Mouse (Mus musculus): ENCODE data around the gene Hif3a. TPM values are rescaled to one million over a fixed set of nuclear protein-coding genes. Genes with fewer than 3 reads are reported as not detected.
"Not testable (repeated sequence)": the region's sequence is repeated elsewhere in the genome, so short reads cannot be mapped to it uniquely, and the experiment has no call there.

Gene Hif3a
- polyA plus RNA-seq (2016; fragmentation: Nextera tagmentation; extraction: Ambion mirVana) = 10.8 and 11.3 TPM in 2 replicates

DNA sequence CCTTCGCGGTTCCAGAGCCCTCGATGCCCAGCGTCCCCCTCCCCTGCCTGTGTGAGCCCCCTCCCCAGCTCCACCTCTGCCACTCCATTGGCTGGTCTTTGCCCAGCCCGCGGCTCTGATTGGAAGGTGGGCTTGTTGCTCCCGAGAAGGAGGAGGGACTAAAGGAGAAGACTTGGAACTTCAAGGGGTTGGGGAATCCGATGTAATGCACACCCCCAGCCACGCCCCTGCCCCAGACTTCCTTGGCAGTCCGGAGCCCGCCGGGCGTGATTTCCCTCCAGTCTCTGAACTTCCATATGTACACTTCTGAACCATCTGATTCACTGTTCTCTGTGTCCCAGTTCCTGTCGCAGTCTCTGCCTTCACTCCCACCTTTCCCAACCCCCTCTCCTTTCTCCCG is at the start of gene Hif3a:
Gene Hif3a, minus strand, starts transcription at position 39 of the 400 bp plus-strand sequence.
- under 1% methylated on average over 15 of the region's 15 CpGs for WGBS
- H3K36me3 ChIP-seq = no peaks in the 10 kb centered on the region

DNA sequence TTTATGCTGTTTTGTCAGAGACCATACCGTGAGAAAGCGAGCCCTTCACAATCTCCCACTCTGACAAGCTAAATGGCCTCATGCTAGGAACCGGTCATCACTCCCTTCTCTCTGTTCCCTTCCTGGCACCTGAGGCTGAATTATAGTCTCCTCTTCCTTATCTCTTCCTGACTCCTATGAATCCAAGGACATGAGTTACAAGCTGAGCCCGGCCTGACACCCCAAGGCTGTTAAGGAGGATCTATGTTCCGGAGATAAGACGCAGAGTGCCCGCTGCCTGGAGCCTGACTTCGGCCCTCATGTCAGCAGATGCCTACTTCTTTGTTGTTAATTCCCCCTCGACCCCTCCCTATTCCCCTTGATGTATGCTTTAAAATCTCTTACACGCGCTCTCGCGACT is 39.4 kb upstream of the Hif3a start:
- not testable (repeated sequence) for H3K27me3 ChIP-seq; H3K4me1 ChIP-seq (replicated peaks); H3K4me2 ChIP-seq; H3K27ac ChIP-seq; H3K9me3 ChIP-seq; H3K9ac ChIP-seq (replicated peaks); H3K36me3 ChIP-seq; H3K4me3 ChIP-seq (replicated peaks); ATAC-seq (ENCODE audit: insufficient number of reproducible peaks, insufficient read depth, low FRiP score, low TSS enrichment, low read depth)
- WGBS = 89% methylated on average over 13 of the region's 13 CpGs

More for the DNA sequence above, at the start of gene Hif3a:
- Histone ChIP-seq H3K27me3 (no peaks in the 10 kb centered on the region), H3K9ac (replicated peaks) (peak within 1 kb of the TSS; percentile 69), H3K9me3 (no peaks in the 10 kb centered on the region), H3K4me1 (replicated peaks) (peaks cover 51% of the 10 kb centered on the region), H3K4me3 (replicated peaks) (peak within 1 kb of the TSS; percentile 54), H3K4me2 (peak within 1 kb of the TSS; percentile 78), H3K27ac (peak within 1 kb of the TSS; percentile 37; the same call in 1 of the 2 replicates)
- peak; percentile 83 for ATAC-seq (ENCODE audit: insufficient number of reproducible peaks, insufficient read depth, low FRiP score, low TSS enrichment, low read depth)

DNA sequence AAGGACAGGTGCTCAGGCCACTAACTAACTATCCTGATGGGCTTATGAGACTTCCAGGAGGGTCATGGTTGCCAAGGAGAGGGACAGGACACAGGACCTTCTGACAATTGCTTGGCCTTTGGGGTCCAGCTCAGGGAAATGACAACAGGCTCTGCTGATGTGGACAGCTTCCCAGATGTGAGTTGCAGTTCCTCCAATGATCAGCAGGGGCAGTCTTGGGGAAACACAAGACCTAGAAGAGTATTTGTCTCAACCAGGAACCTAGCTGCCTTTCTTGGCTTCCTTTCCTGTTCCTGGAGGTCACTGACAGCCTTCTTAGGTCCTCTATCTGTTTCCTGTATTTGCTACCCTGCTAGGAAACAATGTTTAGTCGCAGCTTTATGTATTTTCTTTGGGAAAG is 29.1 kb upstream of the Hif3a start:
- 13% methylated on average over 1 of the region's 1 CpGs for WGBS
- no peak overlapping the region for H3K4me2 ChIP-seq
- ATAC-seq (ENCODE audit: insufficient number of reproducible peaks, insufficient read depth, low FRiP score, low TSS enrichment, low read depth) = no peak
- no peaks in the 10 kb centered on the region for H3K36me3 ChIP-seq
- H3K9ac ChIP-seq (replicated peaks) = no peak overlapping the region
- no peaks in the 10 kb centered on the region for H3K27me3 ChIP-seq
- H3K4me3 ChIP-seq (replicated peaks) = no peak overlapping the region
- H3K27ac ChIP-seq = no peak overlapping the region
- H3K9me3 ChIP-seq = no peaks in the 10 kb centered on the region
- no peaks in the 10 kb centered on the region for H3K4me1 ChIP-seq (replicated peaks)

DNA sequence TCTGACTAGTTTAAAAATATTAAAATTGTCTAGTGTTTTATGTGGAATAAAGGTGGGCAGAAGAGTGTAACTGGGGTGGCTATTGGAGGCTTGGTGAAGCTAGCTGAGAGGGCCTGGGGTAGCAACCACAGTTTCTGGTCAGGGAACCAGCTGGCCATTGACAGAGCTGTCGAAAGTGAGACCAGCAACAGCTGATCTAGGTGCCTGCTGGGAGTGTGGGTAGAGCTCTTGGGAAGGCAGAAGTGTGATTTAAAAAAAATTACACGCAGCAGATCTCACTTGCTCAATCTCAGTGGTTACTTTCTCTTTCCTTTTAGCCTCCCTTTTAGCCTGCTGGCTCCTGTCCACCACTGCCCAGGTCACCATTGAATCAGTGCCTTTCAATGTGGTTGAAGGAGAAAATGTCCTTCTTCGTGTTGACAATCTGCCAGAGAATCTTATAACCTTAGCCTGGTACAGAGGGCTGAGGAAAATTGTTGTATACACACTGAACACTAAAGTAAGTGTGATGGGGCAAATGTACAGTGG is 27.9 kb upstream of the Hif3a start:
- no peaks in the 10 kb centered on the region for H3K4me1 ChIP-seq (replicated peaks)
- no peak overlapping the region for H3K27ac ChIP-seq
- no peaks in the 10 kb centered on the region for H3K27me3 ChIP-seq
- H3K9ac ChIP-seq (replicated peaks) = no peak overlapping the region
- no peak for ATAC-seq (ENCODE audit: insufficient number of reproducible peaks, insufficient read depth, low FRiP score, low TSS enrichment, low read depth)
- 66% methylated on average over 3 of the region's 3 CpGs for WGBS
- H3K4me2 ChIP-seq = no peak overlapping the region
- no peak overlapping the region for H3K4me3 ChIP-seq (replicated peaks)
- no peaks in the 10 kb centered on the region for H3K36me3 ChIP-seq
- no peaks in the 10 kb centered on the region for H3K9me3 ChIP-seq

DNA sequence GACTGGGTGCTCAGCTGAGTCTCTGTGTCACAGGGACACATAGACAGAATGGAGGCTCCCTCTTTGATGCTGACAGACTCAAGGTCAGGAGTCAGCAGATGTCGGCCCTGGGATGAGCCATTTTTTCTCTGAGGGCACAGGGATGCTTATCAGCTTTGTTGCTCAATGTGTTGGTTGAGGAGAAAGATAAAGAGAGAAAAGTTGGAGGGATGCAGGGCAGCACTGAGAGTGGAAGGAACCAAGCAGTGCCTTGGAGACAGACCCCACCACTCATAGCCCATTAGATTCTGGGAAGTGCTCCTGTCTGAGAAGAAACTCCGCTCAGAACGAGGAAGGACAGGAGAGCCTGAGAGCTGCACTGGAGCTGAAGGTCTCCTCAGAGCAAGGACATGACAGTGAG is 25.5 kb upstream of the Hif3a start:
- H3K27ac ChIP-seq = no peak overlapping the region
- no peaks in the 10 kb centered on the region for H3K27me3 ChIP-seq
- no peak overlapping the region for H3K9ac ChIP-seq (replicated peaks)
- H3K4me3 ChIP-seq (replicated peaks) = no peak overlapping the region
- no peaks in the 10 kb centered on the region for H3K4me1 ChIP-seq (replicated peaks)
- ATAC-seq (ENCODE audit: insufficient number of reproducible peaks, insufficient read depth, low FRiP score, low TSS enrichment, low read depth) = no peak
- H3K4me2 ChIP-seq = no peak overlapping the region
- WGBS = 76% methylated on average over 3 of the region's 3 CpGs
- no peaks in the 10 kb centered on the region for H3K9me3 ChIP-seq
- no peaks in the 10 kb centered on the region for H3K36me3 ChIP-seq

DNA sequence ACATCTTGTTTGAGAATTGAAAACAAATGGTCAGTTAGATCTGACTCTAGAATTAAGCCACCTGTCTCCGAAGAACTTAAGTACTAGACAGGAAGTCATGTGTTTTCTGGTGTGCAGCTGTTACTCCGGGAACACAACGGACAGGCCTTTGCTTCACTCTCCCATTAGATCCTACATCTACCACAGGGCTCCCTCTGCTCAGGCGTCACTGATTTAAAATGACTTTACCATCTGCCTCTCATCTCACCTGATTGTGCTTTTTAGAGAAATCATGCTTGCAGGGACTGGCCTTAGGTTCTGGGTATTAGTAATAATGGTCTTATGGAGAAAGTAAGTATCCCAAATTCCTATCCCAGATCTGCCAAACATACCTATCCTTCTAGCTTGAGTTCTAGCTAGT is 20.5 kb upstream of the Hif3a start:
- 75% methylated on average over 4 of the region's 4 CpGs for WGBS
- Histone ChIP-seq H3K4me3 (replicated peaks) (no peak overlapping the region), H3K4me1 (replicated peaks) (no peaks in the 10 kb centered on the region), H3K9me3 (0 out of 2 replicates have a peak, but pooled peaks cover 3% of the 10 kb centered on the region), H3K27ac (no peak overlapping the region), H3K27me3 (no peaks in the 10 kb centered on the region), H3K9ac (replicated peaks) (no peak overlapping the region), H3K36me3 (no peaks in the 10 kb centered on the region), H3K4me2 (no peak overlapping the region)
- ATAC-seq (ENCODE audit: insufficient number of reproducible peaks, insufficient read depth, low FRiP score, low TSS enrichment, low read depth) = no peak

DNA sequence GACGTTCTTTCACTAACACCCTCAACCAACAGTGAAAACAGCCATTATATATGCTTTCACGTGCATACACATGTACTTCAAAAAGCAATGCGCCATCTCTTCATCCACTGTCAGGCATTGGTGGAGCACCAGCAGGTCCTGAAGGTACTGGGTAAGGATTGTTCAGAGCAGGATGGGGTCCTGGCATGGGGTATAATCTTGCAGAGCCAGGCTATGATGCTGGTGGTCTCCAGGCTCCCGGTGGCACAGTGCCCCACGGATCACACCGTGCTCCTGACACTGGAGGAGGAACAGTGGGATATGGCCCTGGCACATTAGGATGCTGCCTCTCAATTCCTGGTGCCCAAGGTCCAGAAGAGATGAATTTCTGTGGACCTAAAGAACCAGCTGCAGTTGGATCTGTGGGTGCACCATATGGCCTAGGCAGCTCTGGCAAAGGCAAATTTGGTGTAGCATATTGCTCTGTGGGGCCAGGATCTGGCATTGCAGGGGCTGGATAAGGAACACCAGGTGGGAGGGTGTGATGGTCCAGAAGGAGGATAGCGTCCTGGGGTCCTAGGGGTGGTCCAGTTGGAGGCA is 15.9 kb upstream of the Hif3a start:
- Histone ChIP-seq H3K9ac (replicated peaks) (no peak overlapping the region), H3K9me3 (0 out of 2 replicates have a peak, but pooled peaks cover 3% of the 10 kb centered on the region), H3K4me1 (replicated peaks) (no peaks in the 10 kb centered on the region), H3K36me3 (no peaks in the 10 kb centered on the region), H3K4me3 (replicated peaks) (no peak overlapping the region), H3K27me3 (no peaks in the 10 kb centered on the region), H3K4me2 (no peak overlapping the region), H3K27ac (no peak overlapping the region)
- ATAC-seq (ENCODE audit: insufficient number of reproducible peaks, insufficient read depth, low FRiP score, low TSS enrichment, low read depth) = no peak
- 80% methylated on average over 7 of the region's 7 CpGs for WGBS

DNA sequence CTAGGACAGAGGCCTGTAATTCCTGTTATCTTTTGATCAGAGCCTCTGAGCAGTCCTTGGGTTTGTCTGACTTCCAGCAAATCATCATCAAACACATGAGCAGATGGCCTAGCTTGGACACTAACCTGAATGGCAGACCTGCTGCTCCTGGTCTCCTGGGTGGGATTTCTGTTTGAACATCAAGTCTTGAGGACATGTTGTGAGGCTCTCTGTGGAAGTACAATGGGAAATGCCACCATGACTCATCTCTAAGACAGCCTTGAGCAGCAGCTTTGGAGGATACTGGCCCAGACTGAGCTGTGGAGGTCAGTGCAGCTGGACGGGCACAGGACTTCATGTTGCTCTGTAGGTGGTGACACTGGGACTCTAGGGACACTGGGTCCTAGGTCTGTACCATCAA is 14.3 kb upstream of the Hif3a start:
- Histone ChIP-seq H3K4me2 (no peak overlapping the region), H3K4me3 (replicated peaks) (no peak overlapping the region), H3K27ac (no peak overlapping the region), H3K9me3 (0 out of 2 replicates have a peak, but pooled peaks cover 3% of the 10 kb centered on the region), H3K36me3 (no peaks in the 10 kb centered on the region), H3K27me3 (no peaks in the 10 kb centered on the region; the same call in 1 of the 2 replicates), H3K4me1 (replicated peaks) (no peaks in the 10 kb centered on the region), H3K9ac (replicated peaks) (no peak overlapping the region)
- no peak for ATAC-seq (ENCODE audit: insufficient number of reproducible peaks, insufficient read depth, low FRiP score, low TSS enrichment, low read depth)
- WGBS = 74% methylated on average over 1 of the region's 1 CpGs

DNA sequence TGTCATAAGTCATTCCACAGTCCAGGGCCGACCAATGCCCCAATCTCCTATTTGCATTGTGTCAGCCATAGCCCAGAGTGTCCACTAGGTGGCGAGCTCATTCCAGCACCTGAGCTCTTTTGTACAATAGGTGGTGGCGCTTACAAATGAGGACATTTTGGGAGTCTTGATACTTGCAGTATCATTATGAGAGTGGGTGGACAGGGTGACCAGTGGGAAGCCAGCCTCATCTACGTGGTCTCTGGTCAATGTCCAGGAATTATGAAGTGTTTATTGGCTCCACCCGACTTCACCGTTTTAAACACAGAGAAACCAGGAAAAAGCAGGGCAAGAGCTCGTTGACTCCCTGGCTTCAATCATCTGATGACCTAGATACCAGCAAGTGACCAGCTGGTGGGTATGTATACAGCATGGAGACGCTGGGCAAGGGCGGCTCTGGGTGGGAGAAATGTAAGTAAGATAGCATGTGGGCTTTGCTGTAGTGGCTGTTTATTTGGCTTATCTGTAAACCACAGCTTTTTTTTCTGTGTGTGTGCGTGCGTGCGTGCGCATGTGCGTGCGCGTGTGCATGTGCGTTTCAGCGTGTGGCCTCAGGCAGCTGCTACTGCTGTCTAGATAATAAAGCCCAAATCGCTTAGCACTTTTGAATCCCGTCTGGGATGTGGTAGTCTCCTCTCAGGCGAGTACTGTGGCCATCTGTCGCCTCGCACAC is 11.8 kb upstream of the Hif3a start, which contains the start of gene Psg16:
Gene Psg16, plus strand, starts transcription at position 137 of the 712 bp plus-strand sequence.
- no peaks in the 10 kb centered on the region for H3K4me1 ChIP-seq (replicated peaks)
- no peaks in the 10 kb centered on the region; the same call in 1 of the 2 replicates for H3K27me3 ChIP-seq
- H3K27ac ChIP-seq = no peak within 1 kb of the TSS
- 70% methylated on average over 23 of the region's 23 CpGs for WGBS
- H3K9me3 ChIP-seq = 0 out of 2 replicates have a peak, but pooled peaks cover 3% of the 10 kb centered on the region
- no peaks in the 10 kb centered on the region for H3K36me3 ChIP-seq
- H3K4me2 ChIP-seq = no peak within 1 kb of the TSS
- no peak within 1 kb of the TSS for H3K9ac ChIP-seq (replicated peaks)
- ATAC-seq (ENCODE audit: insufficient number of reproducible peaks, insufficient read depth, low FRiP score, low TSS enrichment, low read depth) = no peak; the same call in 1 of the 2 replicates
- no peak within 1 kb of the TSS for H3K4me3 ChIP-seq (replicated peaks)

DNA sequence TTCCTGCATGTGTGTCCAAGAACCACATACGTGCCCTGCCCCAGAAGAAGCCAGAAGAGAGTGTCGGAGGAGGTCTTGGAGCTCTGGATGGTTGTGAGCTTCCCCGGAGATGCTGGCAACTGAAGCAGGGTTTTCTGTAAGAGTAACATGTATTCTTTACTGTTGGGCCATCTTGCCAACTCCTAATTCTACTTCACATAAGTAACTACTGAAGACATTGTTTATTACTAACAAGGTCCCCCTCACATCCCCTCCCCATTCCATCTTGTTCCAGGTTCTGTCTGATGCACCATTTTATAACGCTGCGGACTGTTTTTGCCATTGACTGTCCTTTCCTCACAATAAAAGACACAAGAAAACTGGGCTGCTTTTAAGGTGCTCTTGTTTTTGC is 11.3 kb upstream of the Hif3a start:
- Histone ChIP-seq H3K36me3 (no peaks in the 10 kb centered on the region), H3K9ac (replicated peaks) (no peak overlapping the region), H3K27me3 (no peaks in the 10 kb centered on the region; the same call in 1 of the 2 replicates), H3K27ac (no peak overlapping the region), H3K4me1 (replicated peaks) (no peaks in the 10 kb centered on the region), H3K9me3 (0 out of 2 replicates have a peak, but pooled peaks cover under 1% of the 10 kb centered on the region), H3K4me3 (replicated peaks) (no peak overlapping the region), H3K4me2 (no peak overlapping the region)
- WGBS = 59% methylated on average over 5 of the region's 5 CpGs
- ATAC-seq (ENCODE audit: insufficient number of reproducible peaks, insufficient read depth, low FRiP score, low TSS enrichment, low read depth) = no peak

DNA sequence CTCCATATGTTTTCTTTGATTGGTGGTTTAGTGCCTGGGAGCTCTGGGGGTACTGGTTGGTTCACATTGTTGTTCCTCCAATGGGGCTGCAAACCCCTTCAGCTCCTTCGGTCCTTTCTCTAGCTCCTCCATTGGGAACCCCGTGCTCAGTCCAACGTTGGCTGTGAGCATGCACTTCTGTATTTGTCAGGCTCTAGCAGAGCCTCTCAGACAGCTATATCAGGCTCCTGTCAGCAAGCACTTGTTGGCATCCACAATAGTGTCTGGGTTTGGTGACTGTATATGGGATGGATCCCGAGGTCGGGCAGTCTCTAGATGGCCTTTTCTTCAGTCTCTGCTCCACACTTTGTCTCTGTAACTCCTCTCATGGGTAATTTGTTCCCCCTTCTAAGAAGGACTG is 5.4 kb upstream of the Hif3a start:
- WGBS = 58% methylated on average over 5 of the region's 5 CpGs
- not testable (repeated sequence) for H3K4me1 ChIP-seq (replicated peaks); H3K27me3 ChIP-seq; H3K4me3 ChIP-seq (replicated peaks); H3K36me3 ChIP-seq; ATAC-seq (ENCODE audit: insufficient number of reproducible peaks, insufficient read depth, low FRiP score, low TSS enrichment, low read depth); H3K9me3 ChIP-seq; H3K4me2 ChIP-seq; H3K9ac ChIP-seq (replicated peaks); H3K27ac ChIP-seq
